Mouse (Mus musculus) neutrophil, adult 5-6 weeks (primary cell): ENCODE measurements around the gene Hsd11b2. TPM values are rescaled to one million over a fixed set of nuclear protein-coding genes. Genes with fewer than 3 reads are reported as not detected.

ENCODE experiments used
- ATAC-seq: fragments of 151-379, 151-347 bp; 2 replicates; pipeline ENCODE4 v1.8.0; 2017; ENCODE audit warnings: mild to moderate bottlenecking, moderate TSS enrichment; ENCODE audit not compliant: insufficient number of reproducible peaks, poor library complexity, low FRiP score, severe bottlenecking; ENCODE audit errors: extremely low read depth
- total RNA-seq: library from RNA; stranded (forward); fragments of 200-1000 nt; gene quantifications from 2 replicates; pipeline ENCODE4 v1.2.3, GENCODE M21; 2017

Gene Hsd11b2
- total RNA-seq, 1 experiment from 2014 or later = not detected

- no peak for ATAC-seq
Measured at GRCm38 (mm10) chr8:105482123-105482522, 36.4 kb upstream of the Hsd11b2 start.

GRCm38 (mm10) chr8:105483212-105484029 lies 35.1 kb upstream of the Hsd11b2 start:
- no peak for ATAC-seq

- ATAC-seq = no peak
Measured at GRCm38 (mm10) chr8:105484030-105484368, 34.6 kb upstream of the Hsd11b2 start.

- no peak for ATAC-seq
Measured at GRCm38 (mm10) chr8:105484392-105484791, 34.2 kb upstream of the Hsd11b2 start.

- no peak for ATAC-seq
Measured at GRCm38 (mm10) chr8:105488082-105488481, 30.5 kb upstream of the Hsd11b2 start.

- ATAC-seq = no peak
Measured at GRCm38 (mm10) chr8:105489281-105489680, 29.3 kb upstream of the Hsd11b2 start.

GRCm38 (mm10) chr8:105493495-105493894 lies 25.1 kb upstream of the Hsd11b2 start:
- ATAC-seq = no peak

- ATAC-seq = no peak
Measured at GRCm38 (mm10) chr8:105494566-105494965, 24.0 kb upstream of the Hsd11b2 start.

- ATAC-seq = no peak
Measured at GRCm38 (mm10) chr8:105495350-105496302, 22.9 kb upstream of the Hsd11b2 start.

GRCm38 (mm10) chr8:105496439-105497180 lies 21.9 kb upstream of the Hsd11b2 start, which contains the start of gene Zdhhc1:
Gene Zdhhc1, minus strand, starts transcription at chr8:105496902.
- peak; percentile 54 for ATAC-seq

- no peak for ATAC-seq
Measured at GRCm38 (mm10) chr8:105499787-105500186, 18.8 kb upstream of the Hsd11b2 start.

GRCm38 (mm10) chr8:105504617-105505016 lies 13.9 kb upstream of the Hsd11b2 start:
- no peak for ATAC-seq

- no peak for ATAC-seq
Measured at GRCm38 (mm10) chr8:105506977-105507376, 11.6 kb upstream of the Hsd11b2 start.

GRCm38 (mm10) chr8:105508758-105509157 lies 9.8 kb upstream of the Hsd11b2 start:
- no peak for ATAC-seq

- ATAC-seq = no peak
Measured at GRCm38 (mm10) chr8:105509997-105510735, 8.4 kb upstream of the Hsd11b2 start.

- no peak for ATAC-seq
Measured at GRCm38 (mm10) chr8:105514194-105514593, 4.4 kb upstream of the Hsd11b2 start.

GRCm38 (mm10) chr8:105514656-105515055 lies 3.9 kb upstream of the Hsd11b2 start:
- ATAC-seq = no peak

- peak; percentile 77 for ATAC-seq
Measured at GRCm38 (mm10) chr8:105516018-105516645, 2.4 kb upstream of the Hsd11b2 start.
